Mouse (Mus musculus): ENCODE measurements at regions not wholly inside any gene's neighbourhood (a gene's known extent, or its start where the extent isn't known, plus 50 kb on each side); places are given as distances from the start of the nearest gene placed in this dataset.

DNA sequence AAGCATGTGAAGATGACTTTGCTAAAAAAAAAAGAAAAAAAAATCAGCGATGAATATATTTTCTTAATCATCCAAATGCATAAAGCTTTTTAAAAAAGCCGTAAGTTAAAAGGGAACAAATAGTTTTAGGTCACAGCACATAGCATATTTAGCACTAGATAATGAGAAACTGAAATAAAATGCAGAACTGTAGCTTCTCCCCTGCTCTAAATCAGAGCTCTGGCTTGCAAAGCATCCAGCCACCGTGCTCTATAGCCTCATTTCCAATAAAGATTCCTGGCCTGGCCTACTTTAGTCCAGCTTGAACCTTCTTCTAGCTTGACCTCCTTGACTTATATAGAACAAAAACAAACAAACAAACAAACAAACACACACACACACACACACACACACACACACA, 328.9 kb downstream of the 1190002N15Rik start:
- Histone ChIP-seq H3K9me3 (no peaks in the 10 kb centered on the region), H3K27me3 (ENCODE audit: insufficient read depth, poor library complexity, severe bottlenecking) (no peaks in the 10 kb centered on the region), H3K4me1 (0 out of 2 replicates have a peak, but pooled peaks cover 4% of the 10 kb centered on the region), H3K4me3 (no peak overlapping the region), H3K36me3 (no peaks in the 10 kb centered on the region), H3K27ac (no peak overlapping the region)
- DNase-seq (ENCODE audit: low spot score), result no peak
- WGBS, result 81% methylated on average over 3 of the region's 3 CpGs

DNA sequence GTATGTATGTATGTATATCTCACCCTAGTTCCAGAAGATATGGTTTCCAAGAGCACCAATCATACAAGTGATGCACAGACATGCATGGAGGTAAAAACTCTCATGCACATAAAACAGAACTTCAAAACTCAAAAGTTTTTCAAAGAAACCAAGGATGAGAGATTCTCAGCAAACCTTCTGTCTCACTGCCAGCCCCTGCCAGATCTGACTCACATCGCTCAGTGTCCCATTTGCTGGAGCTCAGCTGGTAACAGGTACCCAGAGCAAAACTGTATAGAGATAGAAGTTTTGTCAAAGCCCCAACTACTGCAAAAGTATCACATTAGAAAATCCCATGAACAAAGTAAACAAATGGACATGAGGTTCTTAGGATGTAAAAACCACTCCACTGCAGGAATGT, 337.0 kb downstream of the 1190002N15Rik start:
- no peaks in the 10 kb centered on the region for H3K4me1 ChIP-seq
- H3K27ac ChIP-seq, result no peak overlapping the region
- no peaks in the 10 kb centered on the region for H3K36me3 ChIP-seq
- H3K27me3 ChIP-seq (ENCODE audit: insufficient read depth, poor library complexity, severe bottlenecking), result no peaks in the 10 kb centered on the region
- no peaks in the 10 kb centered on the region for H3K9me3 ChIP-seq
- no peak overlapping the region for H3K4me3 ChIP-seq
- WGBS, result 86% methylated on average over 1 of the region's 1 CpGs
- DNase-seq (ENCODE audit: low spot score), result no peak

GRCm38 (mm10) chr9:94199864-94200263, 338.0 kb downstream of the 1190002N15Rik start:
- WGBS, result 81% methylated on average over 2 of the region's 2 CpGs
- Histone ChIP-seq H3K27ac (no peak overlapping the region), H3K27me3 (ENCODE audit: insufficient read depth, poor library complexity, severe bottlenecking) (no peaks in the 10 kb centered on the region), H3K9me3 (no peaks in the 10 kb centered on the region), H3K36me3 (no peaks in the 10 kb centered on the region), H3K4me3 (no peak overlapping the region), H3K4me1 (no peaks in the 10 kb centered on the region)
- DNase-seq (ENCODE audit: low spot score), result no peak

DNA sequence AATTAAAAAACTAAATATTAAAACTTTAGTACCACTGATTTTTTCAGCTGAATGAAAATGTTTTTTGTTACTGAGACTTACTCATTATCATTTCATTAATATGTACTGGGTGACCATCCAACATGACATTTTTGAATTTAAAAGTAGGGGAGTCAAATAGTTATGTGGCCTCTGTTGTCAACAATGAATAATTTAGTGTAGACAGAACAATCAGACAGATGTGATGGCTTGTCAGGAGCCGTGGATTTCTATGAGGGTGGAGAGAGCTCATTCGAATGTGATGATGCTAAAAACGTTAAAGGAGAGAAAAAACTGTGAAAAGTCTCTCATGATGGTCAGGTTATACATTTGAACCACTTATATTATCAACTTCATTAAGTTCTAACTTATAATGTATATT, 346.8 kb downstream of the 1190002N15Rik start:
- Histone ChIP-seq H3K27ac (no peak overlapping the region), H3K9me3 (no peaks in the 10 kb centered on the region), H3K36me3 (no peaks in the 10 kb centered on the region), H3K4me1 (no peaks in the 10 kb centered on the region), H3K27me3 (ENCODE audit: insufficient read depth, poor library complexity, severe bottlenecking) (no peaks in the 10 kb centered on the region), H3K4me3 (no peak overlapping the region)
- DNase-seq (ENCODE audit: low spot score), result no peak
- 74% methylated on average over 3 of the region's 3 CpGs for WGBS

DNA sequence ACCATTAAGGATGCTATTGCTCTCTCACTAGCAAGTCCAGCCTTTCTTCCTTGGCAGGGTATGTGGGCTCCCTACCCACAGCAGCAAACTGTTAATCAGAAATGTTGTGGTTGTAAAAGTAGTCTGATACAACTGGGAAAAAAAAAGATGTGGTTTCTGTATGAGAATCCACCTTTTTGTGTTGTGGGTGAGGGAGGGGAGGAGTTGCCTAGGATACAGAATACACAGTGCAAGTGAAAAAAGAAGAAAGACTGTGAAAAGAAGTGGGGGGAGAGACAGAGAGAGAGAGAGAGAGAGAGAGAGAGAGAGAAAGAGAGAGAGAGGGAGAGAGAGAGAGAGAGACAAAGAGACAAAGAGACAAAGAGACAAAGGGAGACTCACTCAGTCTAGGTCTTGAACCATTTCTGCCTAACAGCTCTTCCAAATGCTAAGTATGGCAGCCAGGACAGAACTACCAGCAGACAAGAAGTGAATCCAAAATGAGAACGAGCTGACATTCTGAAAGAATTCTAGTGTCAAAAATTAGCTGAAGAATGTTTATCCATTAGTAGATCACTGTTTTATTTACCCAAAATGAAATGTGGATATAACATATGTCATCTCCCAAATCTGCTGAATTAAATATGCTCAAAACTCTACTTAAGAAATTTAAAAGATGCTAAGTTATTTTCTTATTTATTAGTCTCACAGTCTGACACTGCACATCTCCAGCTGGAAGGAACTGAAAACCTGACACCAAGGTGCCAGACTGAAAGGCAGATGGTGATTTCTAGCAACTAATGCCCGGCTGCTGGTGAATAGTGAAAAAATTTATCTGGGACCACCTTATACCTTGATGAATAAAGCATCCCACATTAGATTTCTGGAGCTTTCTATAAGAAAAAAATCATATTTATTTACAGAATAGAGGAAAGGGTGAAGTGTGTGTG, 347.7 kb downstream of the 1190002N15Rik start:
- H3K27ac ChIP-seq, result no peak overlapping the region
- H3K4me3 ChIP-seq, result no peak overlapping the region
- WGBS, result 68% methylated on average over 2 of the region's 2 CpGs
- no peaks in the 10 kb centered on the region for H3K36me3 ChIP-seq
- no peaks in the 10 kb centered on the region for H3K9me3 ChIP-seq
- H3K27me3 ChIP-seq (ENCODE audit: insufficient read depth, poor library complexity, severe bottlenecking), result no peaks in the 10 kb centered on the region
- no peaks in the 10 kb centered on the region for H3K4me1 ChIP-seq
- DNase-seq (ENCODE audit: low spot score), result no peak

- Histone ChIP-seq H3K27ac (no peak overlapping the region), H3K36me3 (no peaks in the 10 kb centered on the region)
Measured at GRCm38 (mm10) chr9:94188124-94188523, 349.8 kb downstream of the 1190002N15Rik start.

GRCm38 (mm10) chr9:94169905-94170612, 367.8 kb downstream of the 1190002N15Rik start:
- H3K9me3 ChIP-seq, result no peaks in the 10 kb centered on the region
- H3K4me1 ChIP-seq, result no peaks in the 10 kb centered on the region
- H3K27ac ChIP-seq, result no peak overlapping the region
- 77% methylated on average over 2 of the region's 2 CpGs for WGBS
- no peaks in the 10 kb centered on the region for H3K27me3 ChIP-seq (ENCODE audit: insufficient read depth, poor library complexity, severe bottlenecking)
- no peak overlapping the region for H3K4me3 ChIP-seq
- DNase-seq (ENCODE audit: low spot score), result no peak
- H3K36me3 ChIP-seq, result no peaks in the 10 kb centered on the region

More at GRCm38 (mm10) chr9:94188124-94188523, 349.8 kb downstream of the 1190002N15Rik start:
- H3K4me3 ChIP-seq, result no peak overlapping the region
- no peaks in the 10 kb centered on the region for H3K9me3 ChIP-seq
- H3K27me3 ChIP-seq (ENCODE audit: insufficient read depth, poor library complexity, severe bottlenecking), result no peaks in the 10 kb centered on the region
- no peak for DNase-seq (ENCODE audit: low spot score)
- no peaks in the 10 kb centered on the region for H3K4me1 ChIP-seq

GRCm38 (mm10) chr9:94163671-94164070, 374.2 kb downstream of the 1190002N15Rik start:
- no peak overlapping the region for H3K4me3 ChIP-seq
- no peaks in the 10 kb centered on the region for H3K36me3 ChIP-seq
- H3K27me3 ChIP-seq (ENCODE audit: insufficient read depth, poor library complexity, severe bottlenecking), result no peaks in the 10 kb centered on the region
- H3K4me1 ChIP-seq, result no peaks in the 10 kb centered on the region
- 89% methylated on average over 1 of the region's 1 CpGs for WGBS
- DNase-seq (ENCODE audit: low spot score), result no peak
- no peak overlapping the region for H3K27ac ChIP-seq
- no peaks in the 10 kb centered on the region for H3K9me3 ChIP-seq

- DNase-seq (ENCODE audit: low spot score), result no peak
- no peaks in the 10 kb centered on the region for H3K27me3 ChIP-seq (ENCODE audit: insufficient read depth, poor library complexity, severe bottlenecking)
- no peak overlapping the region for H3K4me3 ChIP-seq
- H3K27ac ChIP-seq, result no peak overlapping the region
- H3K9me3 ChIP-seq, result no peaks in the 10 kb centered on the region
- 75% methylated on average over 2 of the region's 2 CpGs for WGBS
- no peaks in the 10 kb centered on the region for H3K4me1 ChIP-seq
- H3K36me3 ChIP-seq, result no peaks in the 10 kb centered on the region
Measured at GRCm38 (mm10) chr9:94155581-94155980, 382.3 kb downstream of the 1190002N15Rik start.

DNA sequence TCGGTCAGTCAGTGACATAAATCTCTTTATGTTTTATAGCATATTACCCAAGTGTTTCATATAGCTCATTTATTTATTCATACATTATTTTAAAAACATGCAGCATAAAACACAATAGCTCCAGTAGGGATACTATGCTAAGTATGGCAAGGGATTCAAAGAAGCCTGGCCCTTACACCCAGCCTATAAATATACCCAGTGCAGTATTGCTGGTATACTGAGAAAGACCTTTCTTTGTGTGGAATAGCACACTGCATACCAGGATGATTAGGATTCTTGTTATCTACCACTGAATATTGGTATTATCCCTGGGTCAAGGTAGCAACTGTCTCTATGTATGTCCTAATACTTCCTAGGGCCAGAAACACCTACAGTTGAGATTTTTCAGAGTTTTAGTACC, 389.4 kb downstream of the 1190002N15Rik start:
- Histone ChIP-seq H3K27ac (no peak overlapping the region), H3K9me3 (no peaks in the 10 kb centered on the region), H3K4me3 (no peak overlapping the region), H3K4me1 (no peaks in the 10 kb centered on the region), H3K36me3 (no peaks in the 10 kb centered on the region), H3K27me3 (ENCODE audit: insufficient read depth, poor library complexity, severe bottlenecking) (no peaks in the 10 kb centered on the region)
- 91% methylated on average over 1 of the region's 1 CpGs for WGBS
- DNase-seq (ENCODE audit: low spot score), result no peak

DNA sequence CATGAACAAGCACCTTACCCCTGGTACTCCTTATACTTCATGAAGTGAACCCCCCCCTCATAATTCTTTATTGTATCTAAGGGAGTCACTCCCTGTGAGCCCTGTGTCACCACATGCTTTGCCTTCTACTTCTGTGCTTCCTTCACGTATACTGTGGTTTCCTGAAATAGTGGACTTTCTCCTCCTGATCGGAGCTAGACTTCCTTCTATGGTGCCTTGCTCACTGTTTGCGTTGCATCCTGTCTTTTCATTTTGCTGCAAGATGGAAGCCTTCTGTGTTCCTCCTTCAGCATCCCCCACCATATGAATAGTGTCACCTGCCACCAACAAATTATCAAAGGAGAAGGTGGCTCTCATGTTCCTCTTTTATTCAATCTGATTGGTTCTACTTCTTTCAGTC, 391.1 kb downstream of the 1190002N15Rik start:
- Histone ChIP-seq H3K9me3 (no peaks in the 10 kb centered on the region), H3K4me3 (no peak overlapping the region), H3K4me1 (peaks cover 5% of the 10 kb centered on the region; the same call in 1 of the 2 replicates), H3K27me3 (ENCODE audit: insufficient read depth, poor library complexity, severe bottlenecking) (no peaks in the 10 kb centered on the region), H3K27ac (no peak overlapping the region), H3K36me3 (no peaks in the 10 kb centered on the region)
- no peak for DNase-seq (ENCODE audit: low spot score)
- 82% methylated on average over 3 of the region's 3 CpGs for WGBS

GRCm38 (mm10) chr9:94136444-94136843, 401.4 kb downstream of the 1190002N15Rik start:
- H3K9me3 ChIP-seq, result no peaks in the 10 kb centered on the region
- no peak overlapping the region for H3K4me3 ChIP-seq
- no peaks in the 10 kb centered on the region for H3K27me3 ChIP-seq (ENCODE audit: insufficient read depth, poor library complexity, severe bottlenecking)
- WGBS, result 10% methylated on average over 1 of the region's 1 CpGs
- H3K36me3 ChIP-seq, result no peaks in the 10 kb centered on the region
- no peak overlapping the region for H3K27ac ChIP-seq
- H3K4me1 ChIP-seq, result peaks cover 8% of the 10 kb centered on the region; the same call in 1 of the 2 replicates
- DNase-seq (ENCODE audit: low spot score), result no peak

DNA sequence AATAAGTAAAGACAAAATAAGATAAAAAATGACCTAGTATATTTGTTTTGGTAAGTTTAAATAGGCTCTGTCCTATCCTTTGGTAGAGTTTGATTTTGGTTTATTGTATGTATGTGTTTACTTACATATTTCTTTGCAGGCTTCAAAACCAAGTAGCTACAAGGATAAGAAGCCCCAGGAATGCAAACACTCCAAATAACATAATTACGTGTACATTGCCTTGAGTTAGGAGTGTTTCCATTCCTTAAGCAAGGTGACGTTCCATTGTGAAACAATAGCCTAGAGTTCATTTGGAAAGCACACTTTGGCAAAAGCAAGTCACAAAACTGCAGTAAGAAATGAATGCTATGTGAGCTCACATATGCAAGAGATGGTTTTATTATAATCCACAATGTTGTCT, 404.2 kb downstream of the 1190002N15Rik start:
- Histone ChIP-seq H3K36me3 (no peaks in the 10 kb centered on the region), H3K4me1 (peaks cover 8% of the 10 kb centered on the region; the same call in 1 of the 2 replicates), H3K27ac (no peak overlapping the region), H3K9me3 (no peaks in the 10 kb centered on the region), H3K27me3 (ENCODE audit: insufficient read depth, poor library complexity, severe bottlenecking) (no peaks in the 10 kb centered on the region), H3K4me3 (no peak overlapping the region)
- 88% methylated on average over 2 of the region's 2 CpGs for WGBS
- no peak for DNase-seq (ENCODE audit: low spot score)

Data from heart, embryonic 10.5 days (tissue).